Mouse (Mus musculus) limb, embryonic 13.5 days (tissue): ENCODE measurements around the gene Mdfic. TPM values are rescaled to one million over a fixed set of nuclear protein-coding genes. Genes with fewer than 3 reads are reported as not detected.

ENCODE experiments used
- ATAC-seq: fragments of 200-750 bp; cut with Nextera tagmentation; 2 replicates; pipeline ENCODE4 v1.8.0; 2017; ENCODE audit warnings: low read depth, moderate number of reproducible peaks, moderate TSS enrichment; ENCODE audit not compliant: low FRiP score
- H3K27ac ChIP-seq: fragments of 300-500 bp; sonication (generic); 2 replicates; pipeline ENCODE4 v1.5.1; 2015; ENCODE audit warnings: inconsistent platforms, mild to moderate bottlenecking, moderate library complexity
- H3K27me3 ChIP-seq: fragments of 300-500 bp; sonication (generic); 2 replicates; pipeline ENCODE4 v1.6.1; 2015; ENCODE audit warnings: mild to moderate bottlenecking, inconsistent platforms
- H3K36me3 ChIP-seq: fragments of 300-500 bp; sonication (generic); 2 replicates; pipeline ENCODE4 v1.6.1; 2015; ENCODE audit warnings: inconsistent platforms, mild to moderate bottlenecking, moderate library complexity
- H3K4me1 ChIP-seq: fragments of 300-500 bp; sonication (generic); 2 replicates; pipeline ENCODE4 v1.6.1; 2015; ENCODE audit warnings: inconsistent platforms
- H3K4me2 ChIP-seq: fragments of 300-500 bp; sonication (generic); replicated peaks from 2 replicates; pipeline ENCODE4 v1.6.1; 2015; ENCODE audit warnings: inconsistent platforms, mild to moderate bottlenecking, moderate library complexity
- H3K4me3 ChIP-seq: fragments of 300-500 bp; sonication (generic); 2 replicates; pipeline ENCODE4 v1.5.1; 2015; ENCODE audit warnings: moderate library complexity, mild to moderate bottlenecking, inconsistent platforms
- H3K9ac ChIP-seq: fragments of 300-500 bp; sonication (generic); 2 replicates; pipeline ENCODE4 v1.6.1; 2015; ENCODE audit warnings: mild to moderate bottlenecking, inconsistent platforms
- H3K9me3 ChIP-seq: fragments of 300-500 bp; sonication (generic); 2 replicates; pipeline ENCODE4 v1.6.1; 2016; ENCODE audit warnings: inconsistent platforms
- WGBS: fragments of 180-500 bp; shearing (Covaris S2); methylation state at CpG from one replicate; pipeline ENCODE4 v1.1.7; 2015; 5-methylcytosine and 5-hydroxymethylcytosine counted together
- polyA plus RNA-seq: library from polyadenylated mRNA; unstranded; fragments of >200 nt; fragmentation: Nextera tagmentation; extraction: Ambion mirVana; gene quantifications from 2 replicates; pipeline ENCODE4 v1.2.1, GENCODE M21; 2015

Gene Mdfic
- polyA plus RNA-seq, 1 experiment from 2014 or later, result 10.6 TPM

GRCm38 (mm10) chr6:15745313-15745712 lies 24.9 kb downstream of the Mdfic start:
- WGBS, result 78% methylated on average over 6 of the region's 6 CpGs
- H3K36me3 ChIP-seq, result peaks cover 43% of the 10 kb centered on the region
- H3K27me3 ChIP-seq, result no peaks in the 10 kb centered on the region
- no peak overlapping the region for H3K4me2 ChIP-seq
- peaks cover 16% of the 10 kb centered on the region for H3K4me1 ChIP-seq
- H3K4me3 ChIP-seq, result no peak overlapping the region
- no peak overlapping the region for H3K9ac ChIP-seq
- H3K27ac ChIP-seq, result no peak overlapping the region
- no peaks in the 10 kb centered on the region for H3K9me3 ChIP-seq
- ATAC-seq, result no peak

- Histone ChIP-seq H3K9ac (no peak overlapping the region), H3K27me3 (no peaks in the 10 kb centered on the region), H3K27ac (no peak overlapping the region), H3K4me1 (peaks cover 16% of the 10 kb centered on the region), H3K36me3 (peaks cover 40% of the 10 kb centered on the region), H3K4me2 (no peak overlapping the region), H3K9me3 (no peaks in the 10 kb centered on the region), H3K4me3 (no peak overlapping the region)
- 88% methylated on average over 5 of the region's 5 CpGs for WGBS
- ATAC-seq, result no peak
Measured at GRCm38 (mm10) chr6:15745891-15746290, 25.4 kb downstream of the Mdfic start.

GRCm38 (mm10) chr6:15747396-15748155 lies 27.1 kb downstream of the Mdfic start:
- no peaks in the 10 kb centered on the region for H3K9me3 ChIP-seq
- H3K4me2 ChIP-seq, result no peak overlapping the region
- H3K27ac ChIP-seq, result no peak overlapping the region
- 94% methylated on average over 5 of the region's 5 CpGs for WGBS
- peaks cover 16% of the 10 kb centered on the region for H3K4me1 ChIP-seq
- no peaks in the 10 kb centered on the region for H3K27me3 ChIP-seq
- H3K36me3 ChIP-seq, result peaks cover 36% of the 10 kb centered on the region
- no peak overlapping the region for H3K4me3 ChIP-seq
- H3K9ac ChIP-seq, result no peak overlapping the region
- no peak for ATAC-seq

- Histone ChIP-seq H3K4me1 (peaks cover 10% of the 10 kb centered on the region), H3K9me3 (no peaks in the 10 kb centered on the region), H3K27ac (no peak overlapping the region), H3K27me3 (no peaks in the 10 kb centered on the region), H3K4me2 (no peak overlapping the region), H3K4me3 (no peak overlapping the region), H3K36me3 (peaks cover 30% of the 10 kb centered on the region), H3K9ac (no peak overlapping the region)
- 90% methylated on average over 1 of the region's 1 CpGs for WGBS
- no peak for ATAC-seq
Measured at GRCm38 (mm10) chr6:15748236-15748635, 27.8 kb downstream of the Mdfic start.

GRCm38 (mm10) chr6:15748943-15749342 lies 28.5 kb downstream of the Mdfic start:
- 93% methylated on average over 2 of the region's 2 CpGs for WGBS
- no peak overlapping the region for H3K9ac ChIP-seq
- H3K4me1 ChIP-seq, result 0 out of 2 replicates have a peak, but pooled peaks cover 3% of the 10 kb centered on the region
- no peak overlapping the region for H3K4me2 ChIP-seq
- no peaks in the 10 kb centered on the region for H3K27me3 ChIP-seq
- no peak overlapping the region for H3K4me3 ChIP-seq
- no peaks in the 10 kb centered on the region for H3K9me3 ChIP-seq
- H3K36me3 ChIP-seq, result peaks cover 30% of the 10 kb centered on the region
- no peak overlapping the region for H3K27ac ChIP-seq
- no peak for ATAC-seq

DNA sequence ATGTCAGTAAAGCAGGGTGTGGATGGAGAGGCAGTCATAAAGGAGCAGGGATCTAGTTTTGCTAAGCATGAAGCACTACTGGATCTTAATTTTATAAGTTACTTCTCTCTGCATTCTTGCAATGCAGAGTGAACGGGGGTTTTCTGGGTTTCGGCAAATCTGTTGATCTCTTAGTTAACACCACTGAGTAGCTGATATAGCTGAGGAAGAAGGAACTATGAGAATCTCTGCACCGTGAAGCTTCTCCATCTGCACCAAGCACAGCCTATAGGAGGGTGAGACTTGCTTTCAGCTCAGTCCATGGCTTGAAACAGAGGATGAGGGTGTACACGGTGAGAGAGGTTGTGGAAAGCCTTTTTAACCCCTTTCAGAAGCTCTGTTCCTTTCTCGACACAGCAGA lies 29.6 kb downstream of the Mdfic start:
- Histone ChIP-seq H3K9ac (no peak overlapping the region), H3K4me2 (no peak overlapping the region), H3K9me3 (no peaks in the 10 kb centered on the region), H3K27me3 (no peaks in the 10 kb centered on the region), H3K36me3 (peaks cover 30% of the 10 kb centered on the region), H3K4me3 (no peak overlapping the region), H3K4me1 (0 out of 2 replicates have a peak, but pooled peaks cover 3% of the 10 kb centered on the region), H3K27ac (no peak overlapping the region)
- 82% methylated on average over 5 of the region's 5 CpGs for WGBS
- ATAC-seq, result no peak

DNA sequence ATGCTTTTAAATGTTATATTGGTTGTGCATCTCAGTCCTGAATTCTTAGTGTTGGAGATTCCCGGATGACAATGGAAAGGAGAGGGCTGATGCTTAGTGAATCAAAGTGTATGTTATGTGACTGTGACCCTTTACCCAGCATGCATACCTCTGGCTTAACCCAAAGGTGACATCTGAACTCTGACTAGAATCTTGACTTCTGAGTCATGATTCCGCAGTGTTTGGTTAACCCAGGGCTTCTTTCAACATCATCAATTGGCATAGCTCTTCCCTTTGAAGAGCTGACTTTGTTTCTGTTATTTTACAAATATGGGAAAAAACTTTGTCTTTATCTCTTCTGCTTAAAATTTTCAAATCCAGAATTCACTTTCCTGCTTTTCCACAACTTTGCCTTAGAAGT lies 30.9 kb downstream of the Mdfic start:
- no peak for ATAC-seq
- H3K4me3 ChIP-seq, result no peak overlapping the region
- H3K36me3 ChIP-seq, result peaks cover 22% of the 10 kb centered on the region
- H3K9me3 ChIP-seq, result no peaks in the 10 kb centered on the region
- H3K4me2 ChIP-seq, result no peak overlapping the region
- H3K9ac ChIP-seq, result no peak overlapping the region
- WGBS, result 96% methylated on average over 2 of the region's 2 CpGs
- H3K27ac ChIP-seq, result no peak overlapping the region
- H3K27me3 ChIP-seq, result no peaks in the 10 kb centered on the region
- no peaks in the 10 kb centered on the region for H3K4me1 ChIP-seq

DNA sequence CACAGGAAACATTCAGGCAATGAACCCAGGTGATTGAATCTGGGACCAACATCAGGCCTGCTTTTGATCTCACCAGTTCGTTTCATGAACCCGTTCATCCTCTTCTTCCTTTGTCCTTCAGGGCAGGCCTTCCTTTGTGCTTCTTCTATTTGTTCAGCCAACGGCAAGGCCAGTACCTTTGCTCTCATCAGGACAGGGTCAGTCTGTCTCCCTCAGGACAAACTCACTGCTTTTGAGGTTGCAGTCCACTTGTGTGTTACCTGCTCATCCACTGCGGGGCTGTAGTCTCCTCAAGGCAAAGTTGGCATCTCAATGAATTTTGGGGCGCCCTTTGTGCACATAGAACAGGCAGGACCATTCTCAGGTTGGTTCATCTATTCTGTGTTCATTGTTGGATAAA lies 31.7 kb downstream of the Mdfic start:
- no peak overlapping the region for H3K4me2 ChIP-seq
- H3K4me1 ChIP-seq, result no peaks in the 10 kb centered on the region
- H3K36me3 ChIP-seq, result peaks cover 15% of the 10 kb centered on the region
- no peak overlapping the region for H3K9ac ChIP-seq
- H3K27ac ChIP-seq, result no peak overlapping the region
- no peaks in the 10 kb centered on the region for H3K9me3 ChIP-seq
- no peak for ATAC-seq
- 93% methylated on average over 5 of the region's 5 CpGs for WGBS
- H3K4me3 ChIP-seq, result no peak overlapping the region
- no peaks in the 10 kb centered on the region for H3K27me3 ChIP-seq

DNA sequence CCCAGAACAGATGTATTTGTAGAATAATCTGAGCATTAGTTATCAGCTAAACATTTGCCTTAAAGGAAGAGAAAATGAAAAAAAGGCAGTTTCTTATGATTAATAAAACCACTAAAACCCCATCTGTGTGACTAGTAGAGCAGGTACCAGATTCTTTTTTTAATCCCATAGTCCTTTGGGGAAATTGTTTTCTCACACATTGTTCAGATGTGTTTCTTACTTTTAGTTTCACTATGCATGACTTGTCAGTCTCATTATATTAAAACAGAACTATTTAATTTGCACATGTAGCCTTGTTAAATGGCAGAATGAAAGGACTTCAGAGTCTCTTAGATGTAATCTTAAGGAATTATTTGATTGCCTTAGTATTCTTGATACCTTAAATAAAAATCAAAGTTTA lies 32.7 kb downstream of the Mdfic start:
- H3K4me2 ChIP-seq, result no peak overlapping the region
- H3K27ac ChIP-seq, result no peak overlapping the region
- peaks cover 8% of the 10 kb centered on the region; the same call in 1 of the 2 replicates for H3K36me3 ChIP-seq
- H3K4me1 ChIP-seq, result no peaks in the 10 kb centered on the region
- ATAC-seq, result no peak
- no peaks in the 10 kb centered on the region for H3K27me3 ChIP-seq
- no peaks in the 10 kb centered on the region for H3K9me3 ChIP-seq
- H3K9ac ChIP-seq, result no peak overlapping the region
- H3K4me3 ChIP-seq, result no peak overlapping the region

DNA sequence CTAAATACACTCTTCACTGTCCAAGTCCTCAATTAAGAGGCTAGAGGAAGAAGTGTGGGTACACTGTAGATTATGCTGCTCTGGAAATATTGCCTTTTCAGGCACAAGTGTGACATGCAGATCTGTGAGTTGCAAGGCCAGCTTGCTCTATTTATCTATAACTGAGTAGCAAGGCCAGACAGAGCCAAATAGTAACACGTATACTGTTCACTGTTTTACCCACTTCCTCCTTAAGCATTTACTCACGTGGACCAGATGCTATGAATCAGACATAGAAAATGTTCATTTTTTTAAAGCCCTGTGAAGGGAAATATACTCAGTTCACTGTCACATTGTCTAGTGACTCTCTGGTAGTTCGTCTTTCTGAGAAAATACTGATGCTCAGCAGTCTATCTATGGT lies 37.9 kb downstream of the Mdfic start:
- 68% methylated on average over 3 of the region's 3 CpGs for WGBS
- Histone ChIP-seq H3K27me3 (no peaks in the 10 kb centered on the region), H3K9ac (no peak overlapping the region), H3K36me3 (no peaks in the 10 kb centered on the region), H3K4me1 (no peaks in the 10 kb centered on the region), H3K4me3 (no peak overlapping the region), H3K4me2 (no peak overlapping the region), H3K27ac (no peak overlapping the region), H3K9me3 (no peaks in the 10 kb centered on the region)
- ATAC-seq, result no peak

- no peak overlapping the region for H3K9ac ChIP-seq
- H3K4me3 ChIP-seq, result no peak overlapping the region
- H3K27me3 ChIP-seq, result no peaks in the 10 kb centered on the region
- H3K9me3 ChIP-seq, result no peaks in the 10 kb centered on the region
- H3K4me2 ChIP-seq, result no peak overlapping the region
- ATAC-seq, result no peak
- H3K27ac ChIP-seq, result no peak overlapping the region
- H3K4me1 ChIP-seq, result peaks cover 5% of the 10 kb centered on the region; the same call in 1 of the 2 replicates
- 83% methylated on average over 6 of the region's 6 CpGs for WGBS
- no peaks in the 10 kb centered on the region for H3K36me3 ChIP-seq
Measured at GRCm38 (mm10) chr6:15760750-15761149, 40.3 kb downstream of the Mdfic start.

DNA sequence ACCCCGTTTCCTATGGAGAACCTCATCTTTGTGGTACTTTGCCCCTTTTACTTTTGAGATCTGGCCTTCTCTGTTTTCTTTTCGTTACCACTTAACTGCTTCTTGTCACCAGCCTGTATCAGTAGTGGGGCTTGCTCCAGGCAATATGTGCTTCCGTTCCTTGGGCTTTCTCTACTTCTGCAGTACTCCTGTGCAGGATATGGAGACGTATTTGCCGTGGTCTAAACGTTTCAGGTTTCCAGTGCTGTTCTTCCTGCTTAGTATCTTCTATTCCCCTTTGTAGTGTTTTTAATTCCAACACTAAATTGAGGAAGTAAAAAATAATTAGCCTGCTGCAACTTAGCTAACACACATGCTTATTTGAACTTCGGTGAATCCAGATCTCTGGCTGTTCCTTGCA lies 43.6 kb downstream of the Mdfic start:
- no peak overlapping the region for H3K4me3 ChIP-seq
- no peak overlapping the region for H3K27ac ChIP-seq
- H3K4me1 ChIP-seq, result peaks cover 5% of the 10 kb centered on the region; the same call in 1 of the 2 replicates
- no peaks in the 10 kb centered on the region for H3K27me3 ChIP-seq
- ATAC-seq, result no peak
- H3K9ac ChIP-seq, result no peak overlapping the region
- no peak overlapping the region for H3K4me2 ChIP-seq
- H3K9me3 ChIP-seq, result no peaks in the 10 kb centered on the region
- H3K36me3 ChIP-seq, result no peaks in the 10 kb centered on the region
- 51% methylated on average over 7 of the region's 7 CpGs for WGBS

- Histone ChIP-seq H3K36me3 (peaks cover 21% of the 10 kb centered on the region), H3K27me3 (no peaks in the 10 kb centered on the region), H3K4me1 (peaks cover 5% of the 10 kb centered on the region; the same call in 1 of the 2 replicates), H3K4me3 (no peak overlapping the region), H3K27ac (no peak overlapping the region), H3K9ac (no peak overlapping the region), H3K4me2 (no peak overlapping the region), H3K9me3 (no peaks in the 10 kb centered on the region)
- 92% methylated on average over 6 of the region's 6 CpGs for WGBS
- no peak for ATAC-seq
Measured at GRCm38 (mm10) chr6:15767460-15767859, 47.0 kb downstream of the Mdfic start.
